Mouse (Mus musculus): Measurements from ENCODE around the gene Utp4.

DNA sequence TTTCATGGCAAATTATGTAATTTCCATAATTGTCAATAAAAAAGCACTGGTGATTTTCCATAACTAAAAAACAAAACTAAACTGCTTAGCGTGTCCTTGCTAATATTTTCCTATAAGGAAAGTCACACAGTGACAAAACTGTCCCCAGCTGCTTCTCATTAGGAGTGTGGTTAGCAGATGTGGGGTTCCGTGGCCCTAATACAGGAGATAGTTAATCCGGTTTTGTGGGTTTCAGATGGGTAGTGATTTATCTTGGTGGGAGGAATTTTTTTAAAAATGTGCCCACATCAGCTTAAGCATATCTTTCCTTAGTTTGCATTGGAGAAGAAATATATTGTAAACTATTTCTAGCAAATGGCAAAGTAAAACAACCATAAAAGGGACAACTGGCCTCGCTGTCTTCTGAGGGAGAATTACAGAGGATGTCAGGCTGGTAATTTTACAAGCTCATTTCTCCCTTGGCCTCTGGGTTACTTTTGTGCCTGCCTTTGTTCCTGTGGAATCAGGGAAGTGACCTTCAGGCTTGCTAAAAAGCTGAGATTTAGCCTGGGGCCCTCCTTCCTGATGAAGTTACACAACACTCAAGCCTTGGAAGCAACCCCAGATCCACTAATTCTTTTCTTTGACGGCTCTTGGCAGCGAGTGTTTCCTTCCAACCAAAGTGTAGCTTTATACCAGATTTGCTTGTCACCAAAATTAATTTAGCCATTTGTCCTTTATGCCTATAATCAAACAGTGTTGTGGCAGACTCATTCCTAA, 35.9 kb downstream of the Utp4 start:
- TF ChIP-seq POLR2A (IDR thresholded peaks at IDR 0.05; ENCODE audit: insufficient read depth, low read depth, low read length) = no peak
- TF ChIP-seq CTCF (IDR thresholded peaks at IDR 0.05; ENCODE audit: insufficient read depth, low read depth, low read length) = no peak

All from olfactory bulb, adult 2 months (tissue).